Mouse (Mus musculus) kidney, adult 2 months (tissue): ENCODE measurements around the gene Hoxb3. TPM values are rescaled to one million over a fixed set of nuclear protein-coding genes. Genes with fewer than 3 reads are reported as not detected.

Experiments used
- DNase-seq: peaks from one replicate; pipeline ENCODE4 v3.0.0; 2021
- H3K27ac ChIP-seq: fragments of 200-500 bp; 2 replicates; pipeline ENCODE4 v1.5.1; 2012; ENCODE audit warnings: low read depth, low read length, control low read depth, inconsistent platforms; ENCODE audit not compliant: insufficient read depth
- H3K27me3 ChIP-seq: fragments of 200-500 bp; replicated peaks from 2 replicates; pipeline ENCODE4 v1.6.1; 2012; ENCODE audit warnings: mild to moderate bottlenecking, moderate library complexity, low read length, inconsistent platforms; ENCODE audit not compliant: control insufficient read depth, insufficient read depth
- H3K36me3 ChIP-seq: fragments of 200-500 bp; 2 replicates; pipeline ENCODE4 v1.6.1; 2012; ENCODE audit warnings: mild to moderate bottlenecking, moderate library complexity, low read length, inconsistent platforms; ENCODE audit not compliant: control insufficient read depth, insufficient read depth
- H3K4me1 ChIP-seq: fragments of 200-500 bp; 2 replicates; pipeline ENCODE4 v1.6.1; 2011; ENCODE audit warnings: low read length; ENCODE audit not compliant: control insufficient read depth, insufficient read depth
- H3K4me3 ChIP-seq: fragments of 200-500 bp; 2 replicates; pipeline ENCODE4 v1.5.1; 2011; ENCODE audit warnings: mild to moderate bottlenecking, low read depth, low read length, control low read depth; ENCODE audit not compliant: insufficient read depth
- CTCF ChIP-seq: fragments of 200-500 bp; conservative IDR thresholded peaks from 2 replicates; pipeline ENCODE4 v1.5.1; 2011; ENCODE audit warnings: low read depth, mild to moderate bottlenecking, control low read depth, low read length, moderate library complexity, mixed read lengths; ENCODE audit not compliant: insufficient read depth, insufficient read length
- POLR2A ChIP-seq: fragments of 200-500 bp; IDR thresholded peaks from one replicate; pipeline ENCODE4 v1.6.1; 2011; ENCODE audit warnings: low read depth, low read length, control low read depth
- WGBS: fragments of 180-500 bp; shearing (Covaris S2); methylation state at CpG from one replicate; pipeline ENCODE4 v1.1.7; 2018; 5-methylcytosine and 5-hydroxymethylcytosine counted together
- polyA plus RNA-seq: library from polyadenylated mRNA; depleted of rRNA; stranded (reverse); fragments of >200 nt; gene quantifications from 2 replicates; pipeline ENCODE4 v1.2.3, GENCODE M21; 2012

The Hoxb3 gene
- polyA plus RNA-seq, 1 experiment: 10.1 TPM

- Histone ChIP-seq H3K27me3 (no peaks in the 10 kb centered on the region), H3K27ac (peak overlapping the region; percentile 91), H3K4me3 (peak overlapping the region; percentile 1; the same call in 1 of the 2 replicates), H3K4me1 (peaks cover 15% of the 10 kb centered on the region; the same call in 1 of the 2 replicates), H3K36me3 (no peaks in the 10 kb centered on the region)
- WGBS: 56% methylated on average over 1 of the region's 1 CpGs
- no peak for DNase-seq
- no peak for TF ChIP-seq POLR2A
- TF ChIP-seq CTCF: no peak
Observed at GRCm38 (mm10) chr11:96288455-96289221, 34.5 kb upstream of the Hoxb3 start.

DNA sequence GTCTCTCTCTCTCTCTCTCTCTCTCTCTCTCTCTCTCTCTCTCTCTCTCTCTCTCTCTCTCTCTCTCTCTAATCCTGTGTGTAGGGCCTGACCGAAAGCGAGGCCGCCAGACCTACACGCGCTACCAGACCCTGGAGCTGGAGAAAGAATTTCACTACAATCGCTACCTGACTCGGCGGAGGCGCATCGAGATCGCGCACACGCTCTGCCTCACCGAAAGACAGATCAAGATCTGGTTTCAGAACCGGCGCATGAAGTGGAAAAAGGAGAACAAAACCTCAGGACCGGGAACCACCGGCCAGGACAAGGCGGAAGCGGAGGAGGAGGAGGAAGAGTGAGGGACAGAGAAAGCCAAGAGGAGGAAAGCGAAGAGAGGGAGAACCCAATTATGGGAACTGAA is 33.8 kb upstream of the Hoxb3 start:
- H3K4me1 ChIP-seq: peaks cover 15% of the 10 kb centered on the region; the same call in 1 of the 2 replicates
- no peaks in the 10 kb centered on the region for H3K27me3 ChIP-seq
- H3K27ac ChIP-seq: peak overlapping the region; percentile 91
- WGBS: 45% methylated on average over 21 of the region's 21 CpGs
- peak overlapping the region; percentile 16 for H3K4me3 ChIP-seq
- DNase-seq: peak; percentile 58
- no peaks in the 10 kb centered on the region for H3K36me3 ChIP-seq
- no peak for TF ChIP-seq POLR2A
- TF ChIP-seq CTCF: no peak

- H3K36me3 ChIP-seq: no peaks in the 10 kb centered on the region
- 46% methylated on average over 6 of the region's 6 CpGs for WGBS
- H3K4me3 ChIP-seq: no peak overlapping the region
- DNase-seq: no peak
- H3K4me1 ChIP-seq: peaks cover 15% of the 10 kb centered on the region; the same call in 1 of the 2 replicates
- no peak for TF ChIP-seq CTCF
- no peak for TF ChIP-seq POLR2A
- H3K27ac ChIP-seq: peak overlapping the region; percentile 79
- H3K27me3 ChIP-seq: no peaks in the 10 kb centered on the region
Observed at GRCm38 (mm10) chr11:96289837-96290236, 33.3 kb upstream of the Hoxb3 start.

DNA sequence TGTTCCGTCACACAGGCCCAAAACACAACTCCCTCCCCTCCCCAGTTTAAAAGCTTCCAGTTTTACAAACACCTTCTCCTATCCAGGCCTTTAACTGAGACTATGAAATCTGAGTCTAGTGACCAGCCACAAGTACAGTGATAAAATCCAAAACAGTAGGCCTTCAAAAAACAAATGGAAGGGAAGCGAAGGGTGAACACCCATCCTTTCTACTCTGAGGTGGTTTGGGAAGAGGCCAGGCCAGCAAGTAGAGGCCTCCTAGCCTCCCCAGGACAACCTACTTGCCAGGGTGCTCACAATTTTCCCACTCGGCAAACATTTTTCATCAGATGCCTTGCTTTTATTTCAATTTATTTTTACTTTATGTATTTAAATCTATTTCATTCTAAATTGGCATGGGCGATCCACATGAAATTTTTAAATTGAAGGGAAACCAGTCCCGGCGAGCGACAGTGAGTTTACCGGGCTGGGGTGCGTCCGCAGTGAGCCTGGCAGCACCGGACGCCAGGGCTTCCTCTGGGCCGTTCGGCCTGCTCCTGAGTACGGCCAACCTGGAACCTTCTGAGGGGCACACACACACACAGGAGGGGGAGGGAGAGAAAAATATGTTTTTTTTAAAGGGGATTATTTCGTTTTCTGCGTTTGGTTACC is 32.3 kb upstream of the Hoxb3 start:
- Histone ChIP-seq H3K27me3 (no peaks in the 10 kb centered on the region), H3K27ac (peak overlapping the region; percentile 79), H3K36me3 (no peaks in the 10 kb centered on the region), H3K4me3 (peak overlapping the region; percentile 10; the same call in 1 of the 2 replicates), H3K4me1 (peaks cover 17% of the 10 kb centered on the region; the same call in 1 of the 2 replicates)
- WGBS: 29% methylated on average over 17 of the region's 17 CpGs
- no peak for TF ChIP-seq CTCF
- no peak for TF ChIP-seq POLR2A
- peak; percentile 59 for DNase-seq

DNA sequence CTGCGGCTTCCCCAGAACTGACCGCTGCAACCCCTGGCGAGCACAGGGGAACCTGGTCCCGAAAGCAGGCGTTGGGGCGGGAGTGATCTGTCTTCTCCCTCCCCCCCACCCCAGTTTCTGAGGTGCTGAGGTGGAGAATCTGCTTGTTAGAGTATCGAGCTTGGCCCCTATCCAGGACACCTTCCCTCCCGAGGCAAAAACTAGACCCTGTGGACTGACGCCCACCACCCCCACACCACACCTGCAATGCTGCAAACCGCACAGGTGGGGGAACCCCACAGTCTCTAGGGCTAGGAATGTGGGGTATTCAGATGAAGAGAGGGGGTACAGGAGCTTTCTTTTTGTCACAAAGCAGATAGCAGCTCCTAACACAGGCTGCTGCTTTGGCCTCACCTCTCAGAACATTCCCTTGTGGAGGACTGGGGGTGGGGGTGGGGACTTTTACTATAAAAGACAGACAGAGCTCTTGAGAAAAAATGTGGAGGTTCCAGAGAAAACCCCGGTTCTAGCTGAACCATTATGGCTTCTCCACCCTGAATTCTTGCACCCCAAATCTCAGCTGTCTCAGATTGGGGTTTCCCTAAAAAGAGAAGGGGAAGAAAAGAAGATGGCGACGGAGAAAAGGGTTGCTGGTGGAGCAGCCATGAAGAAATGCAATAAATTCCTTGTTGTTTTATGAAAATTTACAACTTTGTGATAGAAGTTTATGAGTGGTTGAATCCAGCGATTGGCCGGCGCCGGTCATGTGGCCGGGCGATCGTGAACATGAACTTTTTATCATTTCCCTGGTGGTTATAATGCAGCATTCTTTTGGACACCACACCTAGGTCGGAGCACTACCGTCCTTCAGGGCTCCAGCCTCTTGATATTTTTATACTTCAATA is 31.2 kb upstream of the Hoxb3 start, which contains the start of gene Hoxb6:
TSS of gene Hoxb6 (plus strand) at position 796 of the 884 bp plus-strand sequence.
- peak; percentile 93 for DNase-seq
- Histone ChIP-seq H3K36me3 (no peaks in the 10 kb centered on the region), H3K27me3 (no peaks in the 10 kb centered on the region), H3K27ac (peak within 1 kb of the TSS; percentile 99), H3K4me3 (peak within 1 kb of the TSS; percentile 95), H3K4me1 (peaks cover 19% of the 10 kb centered on the region; the same call in 1 of the 2 replicates)
- 3% methylated on average over 22 of the region's 22 CpGs for WGBS
- TF ChIP-seq POLR2A (no peak), CTCF (no peak)

GRCm38 (mm10) chr11:96292565-96293301 is 30.4 kb upstream of the Hoxb3 start:
- WGBS: under 1% methylated on average over 12 of the region's 12 CpGs
- TF ChIP-seq CTCF: no peak
- no peak for TF ChIP-seq POLR2A
- H3K27me3 ChIP-seq: no peaks in the 10 kb centered on the region
- DNase-seq: peak; percentile 76
- peak overlapping the region; percentile 99 for H3K27ac ChIP-seq
- no peaks in the 10 kb centered on the region for H3K36me3 ChIP-seq
- peaks cover 17% of the 10 kb centered on the region; the same call in 1 of the 2 replicates for H3K4me1 ChIP-seq
- peak overlapping the region; percentile 95 for H3K4me3 ChIP-seq
